Mouse (Mus musculus) liver, embryonic 16.5 days (tissue): Measurements from ENCODE around the gene Wdr45. TPM values are rescaled to one million over a fixed set of nuclear protein-coding genes. Genes with fewer than 3 reads are reported as not detected.
"Not testable (repeated sequence)": the region's sequence is repeated elsewhere in the genome, so short reads cannot be mapped to it uniquely, and the experiment has no call there.

ENCODE experiments used
- ATAC-seq: fragments of 200-750 bp; cut with Nextera tagmentation; 2 replicates; pipeline ENCODE4 v1.8.0; 2017; ENCODE audit warnings: low read depth, mild to moderate bottlenecking, moderate number of reproducible peaks, moderate library complexity
- H3K27ac ChIP-seq: fragments of 300-500 bp; sonication (generic); 2 replicates; pipeline ENCODE4 v1.5.1; 2014; ENCODE audit warnings: mild to moderate bottlenecking, low read length
- H3K27me3 ChIP-seq: fragments of 300-500 bp; sonication (generic); 2 replicates; pipeline ENCODE4 v1.6.1; 2014; ENCODE audit warnings: low read depth, low read length, mixed read lengths; ENCODE audit not compliant: control insufficient read depth, insufficient read depth
- H3K36me3 ChIP-seq: fragments of 300-500 bp; sonication (generic); 2 replicates; pipeline ENCODE4 v1.6.1; 2014; ENCODE audit warnings: mild to moderate bottlenecking; ENCODE audit not compliant: control insufficient read depth, insufficient read depth
- H3K4me1 ChIP-seq: fragments of 300-500 bp; sonication (generic); 2 replicates; pipeline ENCODE4 v1.6.1; 2014; ENCODE audit warnings: low read depth, low read length, mixed read lengths; ENCODE audit not compliant: control insufficient read depth
- H3K4me2 ChIP-seq: fragments of 300-500 bp; sonication (generic); 2 replicates; pipeline ENCODE4 v1.6.1; 2014; ENCODE audit warnings: low read depth, low read length, mixed read lengths
- H3K4me3 ChIP-seq: fragments of 300-500 bp; sonication (generic); 2 replicates; pipeline ENCODE4 v1.5.1; 2014; ENCODE audit warnings: low read depth, mild to moderate bottlenecking, low read length
- H3K9ac ChIP-seq: fragments of 300-500 bp; sonication (generic); 2 replicates; pipeline ENCODE4 v1.6.1; 2014; ENCODE audit warnings: low read depth, low read length
- H3K9me3 ChIP-seq: fragments of 300-500 bp; sonication (generic); replicated peaks from 2 replicates; pipeline ENCODE4 v1.6.1; 2016; ENCODE audit warnings: low read length; ENCODE audit not compliant: control insufficient read depth
- WGBS: fragments of 180-500 bp; shearing (Covaris S2); extraction: QIAGEN DNeasy Blood & Tissue Kit; methylation state at CpG from one replicate; pipeline ENCODE4 v1.1.7; 2014; ENCODE audit not compliant: insufficient replicate concordance; 5-methylcytosine and 5-hydroxymethylcytosine counted together
- polyA plus RNA-seq: library from polyadenylated mRNA; unstranded; fragments of >200 nt; fragmentation: Nextera tagmentation; extraction: Ambion mirVana; gene quantifications from 2 replicates; pipeline ENCODE4 v1.2.1, GENCODE M21; 2015

Gene Wdr45
- polyA plus RNA-seq, 1 experiment from 2014 or later: 21.8 TPM

DNA sequence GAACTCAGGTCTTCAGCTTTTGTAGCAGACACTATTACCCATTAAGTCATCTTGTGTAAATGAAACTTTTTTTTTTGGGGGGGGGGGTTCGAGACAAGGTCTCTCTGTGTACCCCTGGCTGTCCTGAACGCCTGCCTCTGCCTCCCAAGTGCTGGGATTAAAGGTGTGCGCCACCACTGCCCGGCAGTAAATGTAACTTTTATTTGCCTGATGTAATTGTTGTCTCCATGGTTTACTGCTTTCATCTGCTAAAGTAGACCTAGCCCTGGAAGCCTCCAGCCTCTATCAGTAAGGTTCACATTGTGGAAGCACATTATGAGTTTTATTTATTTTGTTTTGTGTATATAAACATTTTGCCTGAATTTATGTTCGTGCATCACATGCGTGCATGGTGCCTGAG lies 17.6 kb upstream of the Wdr45 start:
- no peak overlapping the region for H3K9ac ChIP-seq
- no peak overlapping the region for H3K27ac ChIP-seq
- ATAC-seq: no peak
- no peaks in the 10 kb centered on the region; the same call in none of the 2 replicates for H3K4me1 ChIP-seq
- H3K27me3 ChIP-seq: no peaks in the 10 kb centered on the region
- peak overlapping the region; percentile 75 for H3K4me3 ChIP-seq
- no peaks in the 10 kb centered on the region for H3K9me3 ChIP-seq
- H3K36me3 ChIP-seq: peaks cover 4% of the 10 kb centered on the region; the same call in 1 of the 2 replicates
- H3K4me2 ChIP-seq: peak overlapping the region; percentile 37
- WGBS: 32% methylated on average over 6 of the region's 6 CpGs

DNA sequence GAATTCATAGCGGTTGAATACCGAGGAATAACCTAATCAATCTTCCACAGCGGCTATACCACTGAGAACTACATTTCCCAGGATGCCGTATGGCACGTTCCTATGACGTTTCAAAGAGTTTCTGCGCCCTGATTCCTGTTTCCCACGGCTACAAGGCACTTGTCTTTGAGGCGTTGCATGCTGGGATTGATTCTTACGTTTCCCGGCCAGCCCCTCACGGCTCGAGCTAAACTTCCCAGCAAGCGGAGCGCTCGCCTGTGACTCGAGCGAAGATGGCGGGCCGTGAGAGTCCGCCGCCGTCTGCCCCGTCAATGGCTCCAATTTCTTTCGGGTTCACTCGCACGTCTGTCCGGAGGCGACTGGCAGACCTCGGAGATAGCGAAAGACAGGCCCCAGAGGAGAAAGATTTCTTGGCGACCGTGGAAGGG lies 17.2 kb upstream of the Wdr45 start, which contains the start of gene Gpkow:
Gene Gpkow (plus strand): TSS at position 178 of the 428 bp plus-strand sequence.
- no peaks in the 10 kb centered on the region for H3K9me3 ChIP-seq
- H3K4me2 ChIP-seq: peak within 1 kb of the TSS; percentile 44
- 11% methylated on average over 33 of the region's 33 CpGs for WGBS
- peak within 1 kb of the TSS; percentile 75 for H3K4me3 ChIP-seq
- peak; percentile 97 for ATAC-seq
- H3K27me3 ChIP-seq: no peaks in the 10 kb centered on the region
- peaks cover 4% of the 10 kb centered on the region; the same call in 1 of the 2 replicates for H3K36me3 ChIP-seq
- no peaks in the 10 kb centered on the region; the same call in none of the 2 replicates for H3K4me1 ChIP-seq
- peak within 1 kb of the TSS; percentile 77 for H3K9ac ChIP-seq
- H3K27ac ChIP-seq: peak within 1 kb of the TSS; percentile 64

DNA sequence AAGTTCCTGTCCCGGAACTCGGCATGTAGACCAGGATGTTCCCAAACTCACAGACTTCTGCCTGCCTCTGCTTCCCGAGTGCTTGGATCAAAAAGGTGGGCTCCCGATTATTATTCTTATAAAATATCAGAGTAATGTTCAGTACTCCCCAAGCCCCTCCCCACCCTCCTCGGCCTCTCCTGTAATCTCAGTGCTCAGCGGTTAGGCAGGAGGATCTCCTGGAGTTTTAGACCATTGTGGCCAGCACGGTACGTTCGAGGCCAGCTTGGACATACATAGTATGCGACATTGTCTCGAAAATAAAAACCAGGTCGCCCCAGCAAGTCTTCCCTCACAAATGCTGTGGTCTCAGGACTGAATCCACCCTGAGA lies 384 bp upstream of the Wdr45 start:
- peak; percentile 8; the same call in 1 of the 2 replicates for ATAC-seq
- H3K4me2 ChIP-seq: peak overlapping the region; percentile 64
- H3K4me3 ChIP-seq: peak overlapping the region; percentile 51
- not testable (repeated sequence) for H3K4me1 ChIP-seq, H3K9me3 ChIP-seq, H3K27me3 ChIP-seq, H3K36me3 ChIP-seq, H3K27ac ChIP-seq
- H3K9ac ChIP-seq: 0 out of 2 replicates have a peak overlapping the region, but pooled peaks have one; percentile 31
- 20% methylated on average over 6 of the region's 12 CpGs for WGBS

DNA sequence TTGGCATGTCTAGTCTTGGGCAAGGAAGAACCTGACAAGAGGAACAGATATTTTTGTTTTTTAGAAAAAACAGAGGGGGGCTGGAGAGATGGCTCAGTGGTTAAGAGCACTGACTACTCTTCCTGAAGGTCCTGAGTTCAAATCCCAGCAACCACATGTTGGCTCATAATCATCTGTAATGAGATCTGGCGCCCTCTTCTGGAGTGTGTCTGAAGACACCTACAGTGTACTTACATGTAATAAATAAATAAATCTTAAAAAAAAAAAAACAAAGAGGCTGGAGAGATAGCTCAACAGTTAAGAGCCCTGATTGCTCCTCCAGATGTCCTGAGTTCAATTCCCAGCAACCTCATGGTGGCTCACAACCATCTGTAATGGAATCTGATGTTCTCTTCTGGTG lies 1.9 kb downstream of the Wdr45 start:
- not testable (repeated sequence) for H3K9me3 ChIP-seq, H3K9ac ChIP-seq, H3K4me1 ChIP-seq, H3K36me3 ChIP-seq, H3K4me3 ChIP-seq, ATAC-seq, H3K4me2 ChIP-seq, H3K27ac ChIP-seq, H3K27me3 ChIP-seq
- WGBS: 35% methylated on average over 1 of the region's 1 CpGs

DNA sequence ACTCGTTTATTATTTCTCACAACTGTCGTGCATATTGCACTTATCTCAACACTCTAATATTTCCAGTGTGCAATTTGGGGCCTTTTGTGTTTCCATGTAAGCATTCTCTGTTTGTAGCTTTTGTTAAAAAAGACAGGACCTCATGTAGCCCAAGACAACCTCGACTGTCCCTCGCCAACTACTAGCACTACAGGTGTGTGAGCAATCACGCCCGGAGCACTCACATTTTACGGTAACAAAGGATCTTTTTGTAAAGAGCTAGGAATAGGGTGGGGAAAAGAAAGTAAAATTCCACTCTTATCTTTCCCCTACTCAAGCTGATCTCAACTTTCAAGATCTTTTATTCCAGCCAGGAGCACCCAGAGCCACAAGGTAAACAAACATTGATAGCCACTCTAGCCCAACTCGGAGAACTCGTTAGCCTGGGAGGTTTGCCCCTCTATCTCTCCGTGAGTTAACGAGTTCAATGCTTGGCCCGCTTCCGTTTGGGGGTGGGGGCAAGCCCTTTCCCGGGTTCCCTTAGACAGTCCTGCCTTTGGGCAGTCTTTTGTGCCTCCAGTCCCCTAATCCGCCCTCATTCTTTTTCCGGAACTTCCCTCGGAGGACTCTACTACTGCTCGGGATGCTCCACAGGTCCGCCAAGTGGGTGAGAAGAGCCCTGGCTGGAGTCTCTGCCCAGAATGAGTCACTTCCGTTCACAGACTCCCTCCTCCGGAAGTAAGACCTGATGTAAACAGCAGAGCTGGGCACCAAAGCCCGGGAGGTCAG lies 7.6 kb downstream of the Wdr45 start, which contains the start of gene Gm45208:
Gene Gm45208 (plus strand): TSS at position 732 of the 768 bp plus-strand sequence.
- H3K9ac ChIP-seq: peak within 1 kb of the TSS; percentile 72
- WGBS: 21% methylated on average over 22 of the region's 22 CpGs
- peak; percentile 93 for ATAC-seq

DNA sequence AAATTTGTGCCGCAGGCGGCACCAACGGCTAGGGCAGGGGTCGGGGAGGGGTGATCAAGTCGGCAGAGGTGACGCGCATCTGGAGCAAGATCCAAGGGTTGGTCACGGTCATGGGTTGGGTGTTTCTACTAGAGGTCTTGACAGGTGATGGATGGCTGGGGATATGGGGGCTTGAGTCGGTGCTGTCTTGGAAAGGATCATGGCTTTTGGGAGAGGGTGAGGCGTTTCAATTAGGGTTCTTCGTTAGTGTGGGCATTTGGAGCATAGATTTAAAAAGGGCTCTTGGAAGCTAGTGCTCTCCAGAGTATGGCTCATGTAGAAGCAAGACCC lies 8.1 kb downstream of the Wdr45 start:
- Histone ChIP-seq H3K27me3 (no peaks in the 10 kb centered on the region), H3K4me2 (peak overlapping the region; percentile 64), H3K4me3 (peak overlapping the region; percentile 71), H3K9ac (peak overlapping the region; percentile 72), H3K36me3 (peaks cover 6% of the 10 kb centered on the region; the same call in 1 of the 2 replicates), H3K27ac (peak overlapping the region; percentile 89), H3K4me1 (peaks cover 4% of the 10 kb centered on the region; the same call in 1 of the 2 replicates), H3K9me3 (no peaks in the 10 kb centered on the region)
- ATAC-seq: no peak; the same call in 1 of the 2 replicates
- 18% methylated on average over 11 of the region's 11 CpGs for WGBS

More for the DNA sequence above, 7.6 kb downstream of the Wdr45 start, which contains the start of gene Gm45208:
- H3K4me3 ChIP-seq: peak within 1 kb of the TSS; percentile 71
- no peaks in the 10 kb centered on the region for H3K27me3 ChIP-seq
- peaks cover 4% of the 10 kb centered on the region; the same call in 1 of the 2 replicates for H3K4me1 ChIP-seq
- peaks cover 3% of the 10 kb centered on the region; the same call in 1 of the 2 replicates for H3K36me3 ChIP-seq
- H3K9me3 ChIP-seq: no peaks in the 10 kb centered on the region
- H3K4me2 ChIP-seq: peak within 1 kb of the TSS; percentile 64
- peak within 1 kb of the TSS; percentile 89 for H3K27ac ChIP-seq

DNA sequence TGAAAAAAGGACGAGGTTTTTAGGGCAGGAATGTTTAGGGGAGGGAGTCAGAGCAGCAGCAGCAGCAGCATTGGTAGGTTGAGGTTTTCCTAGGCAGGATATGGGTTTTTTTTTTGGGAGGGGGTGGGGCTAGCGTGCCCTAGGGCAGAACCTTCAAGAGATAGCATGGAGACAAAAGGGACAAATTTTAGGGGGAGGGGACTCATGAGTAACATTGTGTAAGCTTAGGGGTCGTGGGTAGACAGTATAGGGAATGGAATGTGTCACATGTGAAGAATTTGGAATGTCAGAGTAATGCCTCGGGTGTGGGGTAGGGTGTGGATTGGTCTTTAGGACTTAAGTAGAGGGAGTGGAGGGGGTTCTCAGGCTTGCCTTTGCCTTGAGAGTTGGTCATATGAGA lies 8.6 kb downstream of the Wdr45 start:
- peak overlapping the region; percentile 89 for H3K27ac ChIP-seq
- no peaks in the 10 kb centered on the region for H3K27me3 ChIP-seq
- no peaks in the 10 kb centered on the region for H3K9me3 ChIP-seq
- no peak for ATAC-seq
- peaks cover 4% of the 10 kb centered on the region; the same call in 1 of the 2 replicates for H3K4me1 ChIP-seq
- peak overlapping the region; percentile 64 for H3K4me2 ChIP-seq
- peak overlapping the region; percentile 71 for H3K4me3 ChIP-seq
- H3K36me3 ChIP-seq: peaks cover 6% of the 10 kb centered on the region; the same call in 1 of the 2 replicates
- 13% methylated on average over 4 of the region's 4 CpGs for WGBS
- H3K9ac ChIP-seq: peak overlapping the region; percentile 72

DNA sequence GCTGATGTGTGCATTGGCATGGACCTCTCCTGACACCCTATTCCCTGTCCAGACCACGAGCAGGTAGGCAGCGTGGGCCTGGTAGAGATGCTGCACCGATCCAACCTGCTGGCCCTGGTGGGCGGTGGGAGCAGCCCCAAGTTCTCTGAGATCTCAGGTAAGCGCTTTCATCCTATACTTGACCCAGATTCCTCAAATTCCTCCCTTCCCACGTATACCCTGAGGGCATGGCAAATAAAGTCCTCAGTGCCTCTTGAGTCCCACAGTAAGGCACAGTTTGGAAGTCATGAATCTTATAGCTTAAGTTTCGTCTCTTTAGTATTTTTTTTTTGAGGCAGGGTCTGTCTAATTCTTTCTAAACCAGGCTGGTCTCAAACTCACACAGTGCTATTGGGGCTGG lies 10.0 kb downstream of the Wdr45 start:
- WGBS: 73% methylated on average over 7 of the region's 7 CpGs
- no peak overlapping the region for H3K9ac ChIP-seq
- H3K4me1 ChIP-seq: peaks cover 4% of the 10 kb centered on the region; the same call in 1 of the 2 replicates
- H3K27ac ChIP-seq: no peak overlapping the region
- peaks cover 6% of the 10 kb centered on the region; the same call in 1 of the 2 replicates for H3K36me3 ChIP-seq
- H3K4me3 ChIP-seq: no peak overlapping the region
- no peak for ATAC-seq
- no peak overlapping the region for H3K4me2 ChIP-seq
- H3K27me3 ChIP-seq: no peaks in the 10 kb centered on the region
- H3K9me3 ChIP-seq: no peaks in the 10 kb centered on the region

DNA sequence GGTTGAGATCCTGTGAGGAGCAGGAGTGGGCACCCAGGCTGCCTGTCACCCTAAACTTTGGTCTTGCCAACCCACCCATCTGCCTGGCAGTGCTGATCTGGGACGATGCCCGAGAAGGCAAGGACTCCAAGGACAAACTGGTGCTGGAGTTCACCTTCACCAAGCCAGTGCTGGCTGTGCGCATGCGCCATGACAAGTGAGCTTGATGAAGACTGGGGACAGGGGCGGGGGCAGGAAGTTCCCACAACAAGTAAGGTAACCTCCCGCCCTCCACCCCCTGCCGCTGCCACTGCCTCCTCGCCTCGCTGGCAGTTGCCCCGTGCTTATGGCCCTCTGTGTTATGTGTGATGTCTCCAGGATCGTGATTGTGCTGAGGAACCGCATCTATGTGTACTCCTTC lies 11.7 kb downstream of the Wdr45 start:
- peaks cover 4% of the 10 kb centered on the region; the same call in 1 of the 2 replicates for H3K4me1 ChIP-seq
- WGBS: 73% methylated on average over 12 of the region's 12 CpGs
- no peak overlapping the region for H3K9ac ChIP-seq
- no peak overlapping the region for H3K27ac ChIP-seq
- H3K9me3 ChIP-seq: no peaks in the 10 kb centered on the region
- H3K4me2 ChIP-seq: no peak overlapping the region
- H3K36me3 ChIP-seq: peaks cover 6% of the 10 kb centered on the region; the same call in 1 of the 2 replicates
- H3K27me3 ChIP-seq: no peaks in the 10 kb centered on the region
- no peak for ATAC-seq
- H3K4me3 ChIP-seq: no peak overlapping the region
